Mouse (Mus musculus): ENCODE results near the gene Pou2af1. TPM values are rescaled to one million over a fixed set of nuclear protein-coding genes. Genes with fewer than 3 reads are reported as not detected.
A peak's percentile ranks its signal among the peaks of the same experiment; 100 is the strongest.

The Pou2af1 gene
- polyA plus RNA-seq, 1 experiment, result 32.6 TPM

- Histone ChIP-seq H3K27me3 (ENCODE audit: control insufficient read depth, insufficient read depth, low read length) (no peaks in the 10 kb centered on the region), H3K4me1 (ENCODE audit: control insufficient read depth, insufficient read depth, insufficient read length, low read length) (peaks cover 7% of the 10 kb centered on the region; the same call in 1 of the 2 replicates), H3K27ac (ENCODE audit: insufficient read depth, low read depth, low read length) (no peak overlapping the region), H3K36me3 (ENCODE audit: control insufficient read depth, insufficient read depth, low read length) (no peaks in the 10 kb centered on the region), H3K4me3 (ENCODE audit: low read depth, low read length) (no peak overlapping the region)
- no peak for TF ChIP-seq CTCF (IDR thresholded peaks at IDR 0.05; ENCODE audit: extremely low read depth, insufficient read length, insufficient replicate concordance, low read depth, low read length)
- TF ChIP-seq POLR2A (IDR thresholded peaks at IDR 0.05; ENCODE audit: low read depth, low read length), result no peak
- 24% methylated on average over 8 of the region's 8 CpGs for WGBS
These were observed 38.5 kb upstream of the Pou2af1 start for GRCm38 (mm10) chr9:51174890-51175464.

GRCm38 (mm10) chr9:51175722-51176121 lies 37.8 kb upstream of the Pou2af1 start:
- Histone ChIP-seq H3K27ac (ENCODE audit: insufficient read depth, low read depth, low read length) (no peak overlapping the region), H3K4me3 (ENCODE audit: low read depth, low read length) (no peak overlapping the region), H3K27me3 (ENCODE audit: control insufficient read depth, insufficient read depth, low read length) (no peaks in the 10 kb centered on the region), H3K4me1 (ENCODE audit: control insufficient read depth, insufficient read depth, insufficient read length, low read length) (peaks cover 6% of the 10 kb centered on the region; the same call in 1 of the 2 replicates), H3K36me3 (ENCODE audit: control insufficient read depth, insufficient read depth, low read length) (no peaks in the 10 kb centered on the region)
- no peak for TF ChIP-seq POLR2A (IDR thresholded peaks at IDR 0.05; ENCODE audit: low read depth, low read length)
- TF ChIP-seq CTCF (IDR thresholded peaks at IDR 0.05; ENCODE audit: extremely low read depth, insufficient read length, insufficient replicate concordance, low read depth, low read length), result no peak
- 81% methylated on average over 1 of the region's 1 CpGs for WGBS

- H3K4me3 ChIP-seq (ENCODE audit: low read depth, low read length), result no peak overlapping the region
- H3K27ac ChIP-seq (ENCODE audit: insufficient read depth, low read depth, low read length), result no peak overlapping the region
- H3K27me3 ChIP-seq (ENCODE audit: control insufficient read depth, insufficient read depth, low read length), result no peaks in the 10 kb centered on the region
- peaks cover 6% of the 10 kb centered on the region; the same call in 1 of the 2 replicates for H3K4me1 ChIP-seq (ENCODE audit: control insufficient read depth, insufficient read depth, insufficient read length, low read length)
- WGBS, result 92% methylated on average over 1 of the region's 1 CpGs
- H3K36me3 ChIP-seq (ENCODE audit: control insufficient read depth, insufficient read depth, low read length), result no peaks in the 10 kb centered on the region
- TF ChIP-seq POLR2A (IDR thresholded peaks at IDR 0.05; ENCODE audit: low read depth, low read length) (no peak), CTCF (IDR thresholded peaks at IDR 0.05; ENCODE audit: extremely low read depth, insufficient read length, insufficient replicate concordance, low read depth, low read length) (peak; percentile 30; the same call in 1 of the 2 replicates)
These were observed 35.2 kb upstream of the Pou2af1 start for GRCm38 (mm10) chr9:51178297-51178696.

- 76% methylated on average over 5 of the region's 5 CpGs for WGBS
- Histone ChIP-seq H3K4me3 (ENCODE audit: low read depth, low read length) (no peak overlapping the region), H3K27me3 (ENCODE audit: control insufficient read depth, insufficient read depth, low read length) (no peaks in the 10 kb centered on the region), H3K27ac (ENCODE audit: insufficient read depth, low read depth, low read length) (no peak overlapping the region), H3K4me1 (ENCODE audit: control insufficient read depth, insufficient read depth, insufficient read length, low read length) (no peaks in the 10 kb centered on the region), H3K36me3 (ENCODE audit: control insufficient read depth, insufficient read depth, low read length) (no peaks in the 10 kb centered on the region)
- TF ChIP-seq CTCF (IDR thresholded peaks at IDR 0.05; ENCODE audit: extremely low read depth, insufficient read length, insufficient replicate concordance, low read depth, low read length) (no peak), POLR2A (IDR thresholded peaks at IDR 0.05; ENCODE audit: low read depth, low read length) (no peak)
These were observed 32.9 kb upstream of the Pou2af1 start for GRCm38 (mm10) chr9:51180621-51181020.

DNA sequence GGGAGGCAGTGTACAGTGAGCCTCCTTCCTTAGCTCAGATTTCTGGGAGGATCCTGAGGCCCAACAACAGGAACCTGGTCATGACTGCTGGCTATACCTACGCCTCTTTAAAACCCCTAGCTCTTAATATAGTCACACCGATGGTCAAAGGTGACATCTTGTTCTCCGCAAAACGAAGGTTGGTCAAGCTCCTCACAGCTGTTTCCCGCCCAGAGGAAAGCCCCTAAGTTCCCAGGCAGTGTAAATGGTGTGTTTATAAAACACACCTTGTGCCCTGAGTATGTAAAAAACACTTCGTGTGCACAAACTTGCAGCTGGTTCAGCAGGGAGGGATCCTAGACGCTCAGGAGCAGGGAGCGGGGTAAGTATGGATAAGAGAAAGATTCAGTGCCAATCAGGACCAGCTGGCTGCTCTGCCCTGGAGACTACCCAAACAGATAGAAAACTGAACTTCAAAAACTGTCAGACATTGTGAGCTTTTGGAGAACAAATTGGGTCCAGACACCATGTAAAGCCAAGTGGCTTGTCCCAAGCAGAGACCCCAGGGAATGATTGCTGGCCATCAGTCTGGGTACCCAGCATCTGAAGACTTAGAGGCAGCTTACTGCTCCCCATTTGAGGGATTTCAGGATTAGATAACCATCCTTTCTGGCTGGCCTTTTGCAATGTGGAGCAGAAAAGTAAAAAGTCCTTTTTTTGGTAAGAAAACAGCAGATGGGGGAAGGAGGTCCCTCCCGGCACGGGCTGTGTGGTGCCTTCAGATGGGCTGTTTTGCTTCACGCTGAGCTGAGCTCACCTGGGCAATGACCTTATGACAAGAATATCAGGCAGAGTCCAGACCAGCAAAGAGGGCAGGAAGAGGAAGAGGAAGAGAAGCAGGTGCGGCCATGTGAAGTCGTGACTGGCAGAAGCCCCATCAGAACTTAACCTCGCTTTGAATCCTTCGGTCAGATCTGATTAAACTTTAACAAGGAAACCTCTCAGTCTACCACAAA lies 30.5 kb upstream of the Pou2af1 start:
- H3K27ac ChIP-seq (ENCODE audit: insufficient read depth, low read depth, low read length), result 0 out of 2 replicates have a peak overlapping the region, but pooled peaks have one; percentile 18
- H3K4me1 ChIP-seq (ENCODE audit: control insufficient read depth, insufficient read depth, insufficient read length, low read length), result no peaks in the 10 kb centered on the region
- no peaks in the 10 kb centered on the region for H3K27me3 ChIP-seq (ENCODE audit: control insufficient read depth, insufficient read depth, low read length)
- no peak for TF ChIP-seq CTCF (IDR thresholded peaks at IDR 0.05; ENCODE audit: extremely low read depth, insufficient read length, insufficient replicate concordance, low read depth, low read length)
- TF ChIP-seq POLR2A (IDR thresholded peaks at IDR 0.05; ENCODE audit: low read depth, low read length), result no peak
- no peak overlapping the region for H3K4me3 ChIP-seq (ENCODE audit: low read depth, low read length)
- H3K36me3 ChIP-seq (ENCODE audit: control insufficient read depth, insufficient read depth, low read length), result no peaks in the 10 kb centered on the region
- 71% methylated on average over 15 of the region's 15 CpGs for WGBS

DNA sequence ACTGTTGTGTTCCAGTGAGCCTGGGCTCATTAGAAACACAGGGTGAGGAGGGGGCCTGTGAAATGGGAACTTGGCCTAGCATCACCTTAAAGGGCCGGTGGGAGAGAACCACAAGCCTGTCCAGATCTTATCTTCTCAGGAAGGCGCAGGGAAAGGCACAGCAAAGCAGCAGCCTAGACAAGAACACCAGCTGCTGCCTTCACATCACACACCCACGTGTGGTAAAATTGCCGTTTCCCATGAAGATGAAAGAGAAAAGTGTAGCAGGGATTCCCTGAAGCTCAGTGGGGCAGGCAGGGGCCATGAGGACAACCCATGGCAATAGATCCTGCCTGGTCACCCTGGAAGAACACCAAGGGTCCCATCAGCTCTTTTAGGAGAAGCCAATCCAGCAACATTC lies 28.1 kb upstream of the Pou2af1 start:
- no peaks in the 10 kb centered on the region for H3K36me3 ChIP-seq (ENCODE audit: control insufficient read depth, insufficient read depth, low read length)
- no peak overlapping the region for H3K4me3 ChIP-seq (ENCODE audit: low read depth, low read length)
- no peak overlapping the region for H3K27ac ChIP-seq (ENCODE audit: insufficient read depth, low read depth, low read length)
- WGBS, result 71% methylated on average over 4 of the region's 4 CpGs
- TF ChIP-seq POLR2A (IDR thresholded peaks at IDR 0.05; ENCODE audit: low read depth, low read length) (no peak), CTCF (IDR thresholded peaks at IDR 0.05; ENCODE audit: extremely low read depth, insufficient read length, insufficient replicate concordance, low read depth, low read length) (no peak)
- no peaks in the 10 kb centered on the region for H3K4me1 ChIP-seq (ENCODE audit: control insufficient read depth, insufficient read depth, insufficient read length, low read length)
- H3K27me3 ChIP-seq (ENCODE audit: control insufficient read depth, insufficient read depth, low read length), result no peaks in the 10 kb centered on the region

- H3K4me1 ChIP-seq (ENCODE audit: control insufficient read depth, insufficient read depth, insufficient read length, low read length), result no peaks in the 10 kb centered on the region
- no peak overlapping the region for H3K27ac ChIP-seq (ENCODE audit: insufficient read depth, low read depth, low read length)
- no peaks in the 10 kb centered on the region for H3K27me3 ChIP-seq (ENCODE audit: control insufficient read depth, insufficient read depth, low read length)
- H3K4me3 ChIP-seq (ENCODE audit: low read depth, low read length), result no peak overlapping the region
- no peaks in the 10 kb centered on the region for H3K36me3 ChIP-seq (ENCODE audit: control insufficient read depth, insufficient read depth, low read length)
- WGBS, result 79% methylated on average over 5 of the region's 5 CpGs
- TF ChIP-seq CTCF (IDR thresholded peaks at IDR 0.05; ENCODE audit: extremely low read depth, insufficient read length, insufficient replicate concordance, low read depth, low read length) (no peak), POLR2A (IDR thresholded peaks at IDR 0.05; ENCODE audit: low read depth, low read length) (no peak)
These were observed 27.6 kb upstream of the Pou2af1 start for GRCm38 (mm10) chr9:51185871-51186270.

Measured in small intestine, adult 2 months (tissue).